Mouse (Mus musculus) mouse trophoblast stem cell (cell line): Measurements from ENCODE around the gene Cox19.

Source experiments
- in situ Hi-C, 2 experiments: fragments of 300-500 bp; cut with MseI, MboI; formaldehyde crosslinking; loops; 2 replicates in 1 of 2; 3 replicates in 1 of 2; pipeline ENCODE4 v1.15.1; 2025

The Cox19 gene

GRCm38 (mm10) chr5:139294089-139294488 lies 57.1 kb downstream of the Cox19 start:
- in situ Hi-C loops, result no loop called here

GRCm38 (mm10) chr5:139291811-139292560 lies 59.2 kb downstream of the Cox19 start:
- in situ Hi-C loops, result no loop called here

- in situ Hi-C loops, result no loop called here
These were observed 60.6 kb downstream of the Cox19 start for GRCm38 (mm10) chr5:139290467-139291259.

GRCm38 (mm10) chr5:139288591-139288990 lies 62.6 kb downstream of the Cox19 start:
- in situ Hi-C loops, result no loop called here

- in situ Hi-C loops, result no loop called here
These were observed 63.4 kb downstream of the Cox19 start for GRCm38 (mm10) chr5:139287787-139288186.

GRCm38 (mm10) chr5:139287099-139287498 lies 64.1 kb downstream of the Cox19 start:
- in situ Hi-C loops, result no loop called here
